Mouse (Mus musculus): Measurements from ENCODE around the gene Spty2d1. TPM values are rescaled to one million over a fixed set of nuclear protein-coding genes. Genes with fewer than 3 reads are reported as not detected.
"Not testable (repeated sequence)": the region's sequence is repeated elsewhere in the genome, so short reads cannot be mapped to it uniquely, and the experiment has no call there.

Gene Spty2d1
- total RNA-seq (2017): 84.5 to 99.8 TPM (median 97.7 TPM) in 3 replicates

GRCm38 (mm10) chr7:47008168-47008993 lies at the start of gene Spty2d1:
Spty2d1 (minus strand) TSS chr7:47008411.
- ATAC-seq (replicated peaks; ENCODE audit: insufficient number of reproducible peaks, low FRiP score, low TSS enrichment, poor library complexity, severe bottlenecking): peak; percentile 98

- no peak for ATAC-seq (replicated peaks; ENCODE audit: insufficient number of reproducible peaks, low FRiP score, low TSS enrichment, poor library complexity, severe bottlenecking)
Observed at GRCm38 (mm10) chr7:47056273-47056672, 48.1 kb upstream of the Spty2d1 start.

DNA sequence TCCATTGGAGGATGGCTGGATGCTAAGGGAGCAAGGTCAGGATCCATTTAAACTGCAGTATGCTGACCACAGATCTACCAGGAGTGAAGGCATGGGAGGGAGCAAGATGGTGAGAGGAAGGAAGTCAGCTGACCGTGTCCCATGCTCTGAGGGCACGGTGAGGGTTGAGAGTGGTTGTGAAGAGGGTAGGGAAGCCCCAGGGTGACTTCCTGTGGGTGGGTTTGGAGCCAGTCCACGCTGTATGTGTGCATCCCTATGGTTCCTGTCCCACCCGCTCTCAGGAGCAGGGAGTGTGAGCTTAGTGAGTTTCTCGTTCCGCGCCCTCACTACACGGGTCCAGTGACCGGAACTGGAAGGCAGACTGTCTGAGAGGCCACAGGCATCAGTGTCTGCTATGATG lies 47.5 kb upstream of the Spty2d1 start:
- peak; percentile 41; the same call in 1 of the 2 replicates for ATAC-seq (replicated peaks; ENCODE audit: insufficient number of reproducible peaks, low FRiP score, low TSS enrichment, poor library complexity, severe bottlenecking)

GRCm38 (mm10) chr7:47054666-47055065 lies 46.5 kb upstream of the Spty2d1 start:
- no peak for ATAC-seq (replicated peaks; ENCODE audit: insufficient number of reproducible peaks, low FRiP score, low TSS enrichment, poor library complexity, severe bottlenecking)

- ATAC-seq (replicated peaks; ENCODE audit: insufficient number of reproducible peaks, low FRiP score, low TSS enrichment, poor library complexity, severe bottlenecking): no peak
Observed at GRCm38 (mm10) chr7:47053287-47053686, 45.1 kb upstream of the Spty2d1 start.

- ATAC-seq (replicated peaks; ENCODE audit: insufficient number of reproducible peaks, low FRiP score, low TSS enrichment, poor library complexity, severe bottlenecking): no peak
Observed at GRCm38 (mm10) chr7:47052276-47052675, 44.1 kb upstream of the Spty2d1 start.

DNA sequence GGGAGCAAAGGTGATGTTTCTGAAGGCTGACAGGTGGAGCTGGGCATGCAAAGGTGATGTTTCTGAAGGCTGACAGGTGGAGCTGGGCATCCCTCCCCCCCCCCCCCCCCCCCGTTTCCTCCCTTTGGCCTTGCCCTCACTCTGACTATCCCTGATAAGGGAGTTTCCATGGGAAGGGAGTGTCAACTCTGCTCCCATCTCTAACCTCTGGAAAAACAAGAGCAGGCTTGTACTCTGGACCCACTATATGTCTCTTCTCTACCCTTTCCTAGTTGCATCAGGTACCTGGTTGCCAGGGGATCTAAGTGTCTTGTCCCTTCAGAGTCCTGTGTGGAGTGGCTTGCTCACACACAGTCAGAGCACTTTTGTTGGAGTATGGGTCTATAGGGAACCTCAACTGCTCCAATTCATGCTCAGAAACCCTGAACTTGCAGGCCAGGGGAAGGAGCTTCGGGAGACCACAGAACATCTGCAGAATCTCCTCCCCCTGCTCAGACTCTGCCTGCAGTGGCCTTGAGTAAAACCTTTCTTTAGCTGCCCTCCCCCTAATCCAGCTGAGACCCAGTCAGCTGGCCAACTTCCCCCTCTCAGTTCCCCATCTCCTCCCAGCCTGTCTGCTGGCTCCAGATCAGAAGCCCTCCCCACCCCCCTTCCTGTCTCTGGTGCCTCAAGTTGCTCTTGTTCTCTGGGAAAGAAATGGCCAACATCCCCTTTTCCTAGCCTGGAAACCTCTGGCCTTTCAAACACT lies 43.4 kb upstream of the Spty2d1 start:
- ATAC-seq (replicated peaks; ENCODE audit: insufficient number of reproducible peaks, low FRiP score, low TSS enrichment, poor library complexity, severe bottlenecking): peak; percentile 70

DNA sequence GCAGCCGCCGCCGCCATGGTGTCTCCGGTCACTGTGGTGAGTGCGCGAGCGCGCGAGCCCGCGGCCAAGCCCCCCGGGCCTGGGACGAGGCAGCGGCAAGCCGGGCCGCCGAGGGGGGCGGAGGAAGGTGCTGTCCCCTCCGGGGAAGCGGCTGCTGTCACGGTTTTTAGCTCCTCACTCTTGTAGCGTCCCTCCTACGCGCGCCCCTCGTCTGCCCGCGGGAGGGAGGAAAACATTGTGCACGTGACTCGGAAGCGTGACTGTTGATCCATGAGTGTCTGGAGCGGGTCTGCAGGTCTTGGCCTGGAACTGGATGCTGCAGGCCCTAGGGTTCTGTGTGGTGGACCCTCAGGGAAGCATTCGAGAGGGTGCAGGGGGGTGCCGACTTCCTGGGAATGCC lies 42.6 kb upstream of the Spty2d1 start:
- no peak for ATAC-seq (replicated peaks; ENCODE audit: insufficient number of reproducible peaks, low FRiP score, low TSS enrichment, poor library complexity, severe bottlenecking)

- peak; percentile 87 for ATAC-seq (replicated peaks; ENCODE audit: insufficient number of reproducible peaks, low FRiP score, low TSS enrichment, poor library complexity, severe bottlenecking)
Observed at GRCm38 (mm10) chr7:47050366-47050765, 42.2 kb upstream of the Spty2d1 start, which contains the start of gene Tmem86a. Tmem86a (plus strand) TSS chr7:47050601.

DNA sequence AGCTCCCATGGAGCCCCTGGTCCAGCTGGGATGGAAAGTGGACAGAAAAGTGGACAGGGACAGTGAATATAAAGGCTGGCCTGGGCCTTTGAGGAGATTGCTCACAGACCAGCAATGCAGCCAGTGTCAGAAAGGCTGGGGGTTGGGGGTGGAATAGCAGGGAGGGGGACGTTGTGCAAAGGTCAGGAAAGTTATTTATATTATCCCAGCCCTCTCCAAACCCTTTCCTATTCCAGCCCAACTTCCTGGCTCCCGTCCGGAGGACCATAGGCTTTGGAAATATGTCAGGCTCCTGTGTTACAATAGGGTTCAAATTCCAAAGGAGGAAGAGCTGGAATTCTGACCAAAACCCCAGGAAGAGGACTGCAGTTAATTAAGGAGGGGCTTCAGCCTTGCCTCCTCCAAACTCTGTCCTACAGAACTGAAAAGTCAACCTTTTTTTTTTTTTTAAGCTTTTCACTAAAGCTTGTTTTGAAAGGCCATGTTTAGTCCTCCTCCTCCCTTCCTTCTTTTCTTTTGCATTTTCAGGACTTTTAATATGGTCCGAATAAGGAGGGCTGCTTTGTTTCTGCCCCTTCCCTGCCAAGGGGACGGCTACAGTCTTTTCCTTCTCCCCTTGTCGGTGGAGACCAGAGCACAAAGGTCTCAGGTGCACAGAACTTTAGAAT lies 34.7 kb upstream of the Spty2d1 start:
- ATAC-seq (replicated peaks; ENCODE audit: insufficient number of reproducible peaks, low FRiP score, low TSS enrichment, poor library complexity, severe bottlenecking): no peak

- ATAC-seq (replicated peaks; ENCODE audit: insufficient number of reproducible peaks, low FRiP score, low TSS enrichment, poor library complexity, severe bottlenecking): no peak
Observed at GRCm38 (mm10) chr7:47042121-47042520, 33.9 kb upstream of the Spty2d1 start.

- no peak for ATAC-seq (replicated peaks; ENCODE audit: insufficient number of reproducible peaks, low FRiP score, low TSS enrichment, poor library complexity, severe bottlenecking)
Observed at GRCm38 (mm10) chr7:47041706-47042105, 33.5 kb upstream of the Spty2d1 start.

- ATAC-seq (replicated peaks; ENCODE audit: insufficient number of reproducible peaks, low FRiP score, low TSS enrichment, poor library complexity, severe bottlenecking): no peak
Observed at GRCm38 (mm10) chr7:47035426-47035825, 27.2 kb upstream of the Spty2d1 start.

DNA sequence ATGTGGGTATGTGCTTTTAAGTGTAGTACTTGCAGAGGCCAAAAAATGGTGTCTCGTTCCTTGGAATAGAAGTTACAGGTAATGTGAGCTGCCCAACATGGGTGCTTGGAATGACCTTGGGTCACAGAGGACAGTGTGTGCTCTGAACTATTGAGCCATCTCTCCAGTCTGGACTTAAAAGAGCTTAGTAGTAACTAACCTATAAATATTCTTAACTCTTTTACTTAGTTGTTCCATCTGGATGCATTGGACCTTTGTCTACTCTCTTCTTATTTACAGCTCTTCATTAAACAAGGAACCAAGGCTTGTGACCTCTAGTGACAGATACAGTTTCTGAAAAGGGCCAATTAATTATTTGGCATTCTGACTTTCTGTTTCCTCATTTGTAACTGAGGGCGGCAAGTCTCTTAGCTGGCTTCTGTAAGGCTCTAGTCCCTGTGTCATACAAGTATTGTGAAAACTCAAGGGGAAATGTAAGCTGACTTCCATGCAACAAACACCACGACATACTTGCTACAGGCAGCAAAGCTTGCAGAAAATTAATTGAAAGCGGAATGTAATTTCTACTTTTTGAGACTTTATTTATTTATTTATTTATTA lies 26.7 kb upstream of the Spty2d1 start:
- 0 out of 2 replicates have a peak, but pooled peaks have one; percentile 50 for ATAC-seq (replicated peaks; ENCODE audit: insufficient number of reproducible peaks, low FRiP score, low TSS enrichment, poor library complexity, severe bottlenecking)

- no peak for ATAC-seq (replicated peaks; ENCODE audit: insufficient number of reproducible peaks, low FRiP score, low TSS enrichment, poor library complexity, severe bottlenecking)
Observed at GRCm38 (mm10) chr7:47031371-47031770, 23.2 kb upstream of the Spty2d1 start.

GRCm38 (mm10) chr7:47030517-47031193 lies 22.4 kb upstream of the Spty2d1 start:
- no peak for ATAC-seq (replicated peaks; ENCODE audit: insufficient number of reproducible peaks, low FRiP score, low TSS enrichment, poor library complexity, severe bottlenecking)

- ATAC-seq (replicated peaks; ENCODE audit: insufficient number of reproducible peaks, low FRiP score, low TSS enrichment, poor library complexity, severe bottlenecking): no peak
Observed at GRCm38 (mm10) chr7:47027520-47027919, 19.3 kb upstream of the Spty2d1 start.

- ATAC-seq (replicated peaks; ENCODE audit: insufficient number of reproducible peaks, low FRiP score, low TSS enrichment, poor library complexity, severe bottlenecking): not testable (repeated sequence)
Observed at GRCm38 (mm10) chr7:47026899-47027298, 18.7 kb upstream of the Spty2d1 start.

Data from monocyte, adult 5-6 weeks (primary cell).